Mouse (Mus musculus) limb, embryonic 12.5 days (tissue): Measurements from ENCODE around the gene Psg21. TPM values are rescaled to one million over a fixed set of nuclear protein-coding genes. Genes with fewer than 3 reads are reported as not detected.
"Not testable (repeated sequence)": the region's sequence is repeated elsewhere in the genome, so short reads cannot be mapped to it uniquely, and the experiment has no call there.

Experiments
- ATAC-seq: fragments of 200-750 bp; cut with Nextera tagmentation; 2 replicates; pipeline ENCODE4 v1.8.0; 2017; ENCODE audit warnings: low read depth, moderate TSS enrichment; ENCODE audit not compliant: insufficient number of reproducible peaks, insufficient read depth, low FRiP score, low TSS enrichment
- H3K27ac ChIP-seq: fragments of 300-500 bp; sonication (generic); 2 replicates; pipeline ENCODE4 v1.5.1; 2016; ENCODE audit warnings: mild to moderate bottlenecking, moderate library complexity
- H3K27me3 ChIP-seq: fragments of 300-500 bp; sonication (generic); 2 replicates; pipeline ENCODE4 v1.6.1; 2016; ENCODE audit warnings: mild to moderate bottlenecking, moderate library complexity
- H3K36me3 ChIP-seq: fragments of 300-500 bp; sonication (generic); 2 replicates; pipeline ENCODE4 v1.6.1; 2016; ENCODE audit warnings: mild to moderate bottlenecking, moderate library complexity
- H3K4me1 ChIP-seq: fragments of 300-500 bp; sonication (generic); replicated peaks from 2 replicates; pipeline ENCODE4 v1.6.1; 2016
- H3K4me2 ChIP-seq: fragments of 300-500 bp; sonication (generic); 2 replicates; pipeline ENCODE4 v1.6.1; 2016; ENCODE audit warnings: mild to moderate bottlenecking, moderate library complexity
- H3K4me3 ChIP-seq: fragments of 300-500 bp; sonication (generic); replicated peaks from 2 replicates; pipeline ENCODE4 v1.5.1; 2016; ENCODE audit warnings: mild to moderate bottlenecking
- H3K9ac ChIP-seq: fragments of 300-500 bp; sonication (generic); replicated peaks from 2 replicates; pipeline ENCODE4 v1.6.1; 2016; ENCODE audit warnings: mild to moderate bottlenecking, moderate library complexity
- H3K9me3 ChIP-seq: fragments of 300-500 bp; sonication (generic); 2 replicates; pipeline ENCODE4 v1.6.1; 2016; ENCODE audit warnings: mild to moderate bottlenecking, moderate library complexity
- WGBS: fragments of 180-500 bp; shearing (Covaris S2); methylation state at CpG from one replicate; pipeline ENCODE4 v1.1.7; 2016; 5-methylcytosine and 5-hydroxymethylcytosine counted together
- polyA plus RNA-seq: library from polyadenylated mRNA; unstranded; fragments of >200 nt; fragmentation: Nextera tagmentation; extraction: Ambion mirVana; gene quantifications from 2 replicates; pipeline ENCODE4 v1.2.1, GENCODE M21; 2016

Gene Psg21
- polyA plus RNA-seq = not detected in 2 replicates

- ATAC-seq, H3K4me1 ChIP-seq, H3K36me3 ChIP-seq, H3K9ac ChIP-seq, H3K4me3 ChIP-seq, H3K27ac ChIP-seq, H3K27me3 ChIP-seq, H3K4me2 ChIP-seq, H3K9me3 ChIP-seq: not testable (repeated sequence)
- 63% methylated on average over 2 of the region's 2 CpGs for WGBS
Measured at GRCm38 (mm10) chr7:18656625-18657024, at the start of gene Psg21. Gene Psg21, minus strand, starts transcription at chr7:18656725.

DNA sequence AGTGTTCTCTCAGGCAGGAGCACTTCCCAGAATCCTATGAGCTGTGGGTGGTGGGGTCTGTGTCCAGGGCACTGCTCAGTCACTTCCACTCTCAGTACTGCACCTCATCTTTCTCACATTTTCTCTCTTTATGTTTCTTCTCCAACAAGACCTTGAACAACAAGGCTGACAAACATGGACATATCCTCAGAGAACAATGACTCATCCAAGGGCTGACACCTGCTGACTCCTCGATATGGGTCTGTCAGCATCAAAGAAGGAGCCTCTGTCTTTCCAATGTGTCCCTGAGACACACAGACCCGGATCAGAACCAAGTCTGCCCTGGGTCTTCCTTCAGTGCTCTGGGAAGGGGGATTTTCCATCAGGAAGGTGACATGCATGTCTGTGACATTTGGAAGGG lies 29.6 kb upstream of the Psg21 start, which contains the start of gene Psg20:
Psg20 (minus strand) TSS at position 101 of the 400 bp plus-strand sequence.
- no peak within 1 kb of the TSS for H3K4me3 ChIP-seq

GRCm38 (mm10) chr7:18685586-18685985 lies 29.1 kb upstream of the Psg21 start:
- H3K36me3 ChIP-seq = no peaks in the 10 kb centered on the region
- no peak overlapping the region for H3K27ac ChIP-seq
- H3K4me2 ChIP-seq = no peak overlapping the region
- H3K9ac ChIP-seq = no peak overlapping the region
- no peak overlapping the region for H3K4me3 ChIP-seq
- no peaks in the 10 kb centered on the region for H3K9me3 ChIP-seq
- H3K27me3 ChIP-seq = no peaks in the 10 kb centered on the region
- no peak for ATAC-seq
- no peaks in the 10 kb centered on the region for H3K4me1 ChIP-seq

More for the DNA sequence above, 29.6 kb upstream of the Psg21 start, which contains the start of gene Psg20:
- Histone ChIP-seq H3K9me3 (no peaks in the 10 kb centered on the region), H3K36me3 (no peaks in the 10 kb centered on the region), H3K4me2 (no peak within 1 kb of the TSS), H3K27me3 (no peaks in the 10 kb centered on the region), H3K9ac (no peak within 1 kb of the TSS), H3K4me1 (no peaks in the 10 kb centered on the region), H3K27ac (no peak within 1 kb of the TSS)
- ATAC-seq = no peak
- 67% methylated on average over 2 of the region's 2 CpGs for WGBS

DNA sequence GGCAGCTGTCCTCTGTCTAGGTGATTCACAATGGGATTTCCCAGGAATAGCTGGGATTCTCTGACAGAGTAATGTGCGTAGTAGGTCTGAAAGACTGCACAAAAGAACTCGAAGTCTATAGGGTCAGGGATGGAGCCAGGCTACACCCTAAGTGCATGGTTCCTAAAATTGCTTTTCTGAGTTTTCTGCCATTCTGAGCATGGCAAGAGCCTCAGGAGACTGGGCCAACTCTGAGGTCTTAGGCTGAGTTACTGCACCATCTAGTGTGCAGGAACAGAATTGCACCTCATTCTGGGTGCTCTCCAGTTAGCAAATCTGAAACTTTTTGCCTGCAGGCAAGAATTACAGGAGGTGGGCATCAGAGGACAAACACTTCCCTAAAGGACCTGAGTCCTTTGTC lies 23.2 kb upstream of the Psg21 start:
- Histone ChIP-seq H3K9me3 (no peaks in the 10 kb centered on the region), H3K36me3 (no peaks in the 10 kb centered on the region), H3K9ac (no peak overlapping the region), H3K4me3 (no peak overlapping the region), H3K4me2 (no peak overlapping the region), H3K27ac (no peak overlapping the region), H3K4me1 (no peaks in the 10 kb centered on the region), H3K27me3 (no peaks in the 10 kb centered on the region)
- WGBS = 50% methylated on average over 2 of the region's 2 CpGs
- no peak for ATAC-seq

DNA sequence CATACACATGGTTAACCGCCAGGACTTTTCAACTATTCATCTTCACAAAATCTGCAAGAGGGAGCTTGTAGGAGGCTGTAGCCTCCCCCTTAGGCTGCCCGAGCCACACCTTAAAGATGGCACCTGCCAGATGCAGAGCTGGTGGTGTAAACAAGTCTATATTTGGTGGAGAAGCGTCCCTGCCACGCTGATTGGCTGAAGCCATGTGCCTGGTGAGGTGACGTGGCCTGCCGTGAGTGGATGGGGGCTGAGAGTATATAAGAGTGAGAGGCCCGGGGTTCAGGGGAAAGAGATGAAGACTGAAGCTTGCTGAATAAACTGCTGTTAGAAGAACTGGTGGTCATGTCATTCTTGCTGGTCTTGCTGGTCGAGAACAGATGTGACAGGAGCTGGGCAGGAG lies 29.6 kb downstream of the Psg21 start:
- H3K4me1 ChIP-seq, H3K4me2 ChIP-seq, H3K27me3 ChIP-seq, H3K9me3 ChIP-seq, H3K27ac ChIP-seq, ATAC-seq, H3K4me3 ChIP-seq, H3K9ac ChIP-seq, H3K36me3 ChIP-seq: not testable (repeated sequence)
- 85% methylated on average over 8 of the region's 8 CpGs for WGBS

- H3K36me3 ChIP-seq, H3K4me3 ChIP-seq, H3K27me3 ChIP-seq, ATAC-seq, H3K4me2 ChIP-seq, H3K27ac ChIP-seq, H3K4me1 ChIP-seq, H3K9me3 ChIP-seq, H3K9ac ChIP-seq: not testable (repeated sequence)
- WGBS = 69% methylated on average over 2 of the region's 2 CpGs
Measured at GRCm38 (mm10) chr7:18616401-18616800, 40.1 kb downstream of the Psg21 start, which contains the start of gene Psg23. Gene Psg23, minus strand, starts transcription at chr7:18616501.

Other genes starting within 250 kb of the Psg21 start
- not detected in 2 replicates for gene Psg28, start 224.7 kb downstream of the Psg21 start, polyA plus RNA-seq
- not detected in 2 replicates for gene Psg26, start 172.5 kb downstream of the Psg21 start, polyA plus RNA-seq
- not detected in 2 replicates for gene Psg25, start 124.5 kb downstream of the Psg21 start, polyA plus RNA-seq
- not detected in 2 replicates for gene Psg27, start 89.4 kb downstream of the Psg21 start, polyA plus RNA-seq
- not detected in 2 replicates for gene Psg23, start 40.2 kb downstream of the Psg21 start, polyA plus RNA-seq
- not detected in 2 replicates for gene Psg20, start 29.5 kb upstream of the Psg21 start, polyA plus RNA-seq
- gene Psg22, start 61.4 kb upstream of the Psg21 start, polyA plus RNA-seq = not detected in 2 replicates
- not detected in 2 replicates for gene Psg19, start 141.8 kb upstream of the Psg21 start, polyA plus RNA-seq
- 0.10 TPM in 1 of 2 replicates, not detected in the other for gene Psg17, start 164.9 kb upstream of the Psg21 start, polyA plus RNA-seq
- gene Mill2, start 183.2 kb upstream of the Psg21 start, polyA plus RNA-seq = not detected in 2 replicates
- gene Pglyrp1, start 214.6 kb upstream of the Psg21 start, polyA plus RNA-seq = 0.44 and 0.60 TPM in 2 replicates